Mouse (Mus musculus) lung, postnatal 0 days (tissue): ENCODE measurements around the gene Acaa1a. TPM values are rescaled to one million over a fixed set of nuclear protein-coding genes. Genes with fewer than 3 reads are reported as not detected.

Experiments
- ATAC-seq: fragments of 200-750 bp; cut with Nextera tagmentation; 2 replicates; pipeline ENCODE4 v1.8.0; 2017; ENCODE audit warnings: moderate library complexity
- DNase-seq: peaks from one replicate; pipeline ENCODE4 v3.0.0-alpha.2; 2016; ENCODE audit warnings: low spot score
- H3K27ac ChIP-seq: fragments of 300-500 bp; sonication (generic); 2 replicates; pipeline ENCODE4 v1.5.1; 2014; ENCODE audit warnings: antibody characterized with exemption, mild to moderate bottlenecking, low read length, mixed read lengths
- H3K27me3 ChIP-seq: fragments of 300-500 bp; sonication (generic); replicated peaks from 2 replicates; pipeline ENCODE4 v1.6.1; 2014; ENCODE audit warnings: low read length, mixed read lengths; ENCODE audit not compliant: insufficient read depth
- H3K36me3 ChIP-seq: fragments of 300-500 bp; sonication (generic); 2 replicates; pipeline ENCODE4 v1.6.1; 2014; ENCODE audit warnings: low read length, mixed read lengths; ENCODE audit not compliant: insufficient read depth
- H3K4me1 ChIP-seq: fragments of 300-500 bp; sonication (generic); 2 replicates; pipeline ENCODE4 v1.6.1; 2014; ENCODE audit warnings: antibody characterized with exemption, low read depth, low read length, mixed read lengths; ENCODE audit not compliant: insufficient read depth
- H3K4me2 ChIP-seq: fragments of 300-500 bp; sonication (generic); replicated peaks from 2 replicates; pipeline ENCODE4 v1.6.1; 2014; ENCODE audit warnings: low read depth, mild to moderate bottlenecking, low read length, moderate library complexity, mixed read lengths
- H3K4me3 ChIP-seq: fragments of 300-500 bp; sonication (generic); 2 replicates; pipeline ENCODE4 v1.5.1; 2014; ENCODE audit warnings: low read depth, low read length
- H3K9ac ChIP-seq: fragments of 300-500 bp; sonication (generic); replicated peaks from 2 replicates; pipeline ENCODE4 v1.6.1; 2014; ENCODE audit warnings: low read depth, mild to moderate bottlenecking
- H3K9me3 ChIP-seq: fragments of 300-500 bp; sonication (generic); 2 replicates; pipeline ENCODE4 v1.6.1; 2016; ENCODE audit warnings: low read length, mixed read lengths
- CTCF ChIP-seq: IDR thresholded peaks from 2 replicates; pipeline ENCODE4 v1.5.1; 2016; ENCODE audit warnings: antibody characterized with exemption, mild to moderate bottlenecking
- EP300 ChIP-seq: IDR thresholded peaks from 2 replicates; pipeline ENCODE4 v1.6.1; 2016; ENCODE audit warnings: antibody characterized with exemption, mild to moderate bottlenecking, control low read depth
- WGBS: fragments of 180-500 bp; shearing (Covaris S2); extraction: QIAGEN DNeasy Blood & Tissue Kit; methylation state at CpG from one replicate; pipeline ENCODE4 v1.1.7; 2014; 5-methylcytosine and 5-hydroxymethylcytosine counted together
- polyA plus RNA-seq: library from polyadenylated mRNA; unstranded; fragments of >200 nt; fragmentation: Nextera tagmentation; extraction: Ambion mirVana; gene quantifications from 2 replicates; pipeline ENCODE4 v1.2.1, GENCODE M21; 2015

Gene Acaa1a
- polyA plus RNA-seq, 1 experiment from 2014 or later: 114 TPM

- 60% methylated on average over 4 of the region's 4 CpGs for WGBS
- no peak for TF ChIP-seq CTCF
- TF ChIP-seq EP300: no peak
- no peaks in the 10 kb centered on the region for H3K36me3 ChIP-seq
- no peaks in the 10 kb centered on the region for H3K9me3 ChIP-seq
- H3K4me1 ChIP-seq: no peaks in the 10 kb centered on the region
- H3K27me3 ChIP-seq: no peaks in the 10 kb centered on the region
- DNase-seq (no peak), ATAC-seq (no peak)
- no peak overlapping the region for H3K9ac ChIP-seq
- no peak overlapping the region for H3K27ac ChIP-seq
- no peak overlapping the region for H3K4me2 ChIP-seq
- H3K4me3 ChIP-seq: no peak overlapping the region
Measured at GRCm38 (mm10) chr9:119371251-119371650, 31.8 kb downstream of the Acaa1a start.

GRCm38 (mm10) chr9:119375008-119375407 lies 35.5 kb downstream of the Acaa1a start:
- Histone ChIP-seq H3K27ac (no peak overlapping the region), H3K9me3 (no peaks in the 10 kb centered on the region), H3K4me2 (no peak overlapping the region), H3K9ac (no peak overlapping the region), H3K36me3 (no peaks in the 10 kb centered on the region), H3K4me1 (no peaks in the 10 kb centered on the region), H3K4me3 (no peak overlapping the region), H3K27me3 (no peaks in the 10 kb centered on the region)
- ATAC-seq (no peak), DNase-seq (no peak)
- TF ChIP-seq EP300: no peak
- no peak for TF ChIP-seq CTCF
- 71% methylated on average over 3 of the region's 3 CpGs for WGBS

DNA sequence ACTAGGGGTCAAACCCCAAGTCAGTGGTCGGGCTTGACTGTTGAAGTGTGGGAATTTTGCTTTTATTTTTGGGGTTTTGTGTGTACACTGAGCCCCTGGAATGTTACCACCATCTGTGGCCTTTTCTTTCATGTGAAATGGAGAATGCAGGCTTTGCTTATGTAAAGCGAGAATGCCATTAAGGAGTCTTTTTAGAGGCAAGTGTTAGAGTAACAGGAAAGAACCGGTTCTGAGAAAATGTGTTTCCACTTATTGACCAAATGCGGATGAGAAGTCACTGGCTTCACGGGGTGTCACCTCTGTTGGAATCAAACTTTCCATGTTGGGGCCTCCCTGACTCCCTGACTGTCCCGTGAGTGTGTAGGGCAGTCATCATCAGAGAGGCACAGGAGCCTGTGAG lies 36.1 kb downstream of the Acaa1a start:
- no peak overlapping the region for H3K9ac ChIP-seq
- no peak overlapping the region for H3K4me3 ChIP-seq
- no peak overlapping the region for H3K4me2 ChIP-seq
- 63% methylated on average over 6 of the region's 6 CpGs for WGBS
- H3K36me3 ChIP-seq: no peaks in the 10 kb centered on the region
- no peaks in the 10 kb centered on the region for H3K4me1 ChIP-seq
- no peaks in the 10 kb centered on the region for H3K9me3 ChIP-seq
- no peaks in the 10 kb centered on the region for H3K27me3 ChIP-seq
- DNase-seq (no peak), ATAC-seq (no peak)
- no peak overlapping the region for H3K27ac ChIP-seq
- TF ChIP-seq CTCF (no peak), EP300 (no peak)

- DNase-seq: no peak
- TF ChIP-seq EP300 (no peak), CTCF (no peak)
- ATAC-seq: no peak
- Histone ChIP-seq H3K36me3 (no peaks in the 10 kb centered on the region), H3K4me2 (no peak overlapping the region), H3K27me3 (no peaks in the 10 kb centered on the region), H3K27ac (no peak overlapping the region), H3K9ac (no peak overlapping the region), H3K4me3 (no peak overlapping the region), H3K9me3 (no peaks in the 10 kb centered on the region), H3K4me1 (no peaks in the 10 kb centered on the region)
- WGBS: 87% methylated on average over 4 of the region's 4 CpGs
Measured at GRCm38 (mm10) chr9:119378231-119378630, 38.8 kb downstream of the Acaa1a start.

DNA sequence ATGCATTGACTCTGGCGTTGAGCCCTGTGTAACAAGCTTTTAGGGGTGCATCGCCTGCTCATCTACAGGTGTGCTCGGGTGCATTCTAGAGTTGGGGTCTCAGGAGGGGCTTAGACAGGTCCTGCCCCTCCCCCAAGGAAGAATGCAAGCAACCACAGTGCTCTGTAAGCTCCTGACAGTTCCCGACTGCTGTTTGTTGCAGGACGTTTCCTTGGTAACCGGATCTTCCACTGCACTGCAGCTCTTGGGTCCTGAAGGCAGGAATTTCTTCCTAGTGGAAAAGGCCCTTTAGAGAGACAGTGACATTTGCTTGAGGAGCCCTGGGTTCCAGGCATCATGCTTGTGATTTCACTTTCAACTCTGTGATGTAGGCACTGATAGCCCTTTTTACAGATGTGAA lies 43.1 kb downstream of the Acaa1a start:
- H3K4me2 ChIP-seq: no peak overlapping the region

DNA sequence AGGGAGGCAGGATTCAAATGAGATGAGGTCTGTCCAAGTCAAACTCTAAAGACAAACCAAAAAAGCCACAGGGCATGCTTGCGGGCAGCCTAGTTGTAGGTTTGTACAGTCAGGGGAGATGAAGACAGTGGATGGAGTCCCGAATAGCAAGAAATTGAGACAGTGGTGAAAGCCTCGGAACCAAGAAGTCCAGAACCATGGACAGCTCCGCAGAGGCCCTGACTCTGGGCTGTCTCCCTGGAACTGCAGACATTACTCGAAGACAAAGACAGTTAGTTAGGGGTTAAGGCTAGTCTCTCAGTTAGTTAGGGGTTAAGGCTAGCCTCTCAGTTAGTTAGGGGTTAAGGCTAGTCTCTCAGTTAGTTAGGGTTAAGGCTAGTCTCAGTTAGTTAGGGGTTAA lies 49.5 kb downstream of the Acaa1a start:
- no peaks in the 10 kb centered on the region for H3K9me3 ChIP-seq
- no peak overlapping the region for H3K4me3 ChIP-seq
- H3K4me1 ChIP-seq: no peaks in the 10 kb centered on the region
- H3K27me3 ChIP-seq: no peaks in the 10 kb centered on the region
- H3K4me2 ChIP-seq: no peak overlapping the region
- no peak overlapping the region for H3K9ac ChIP-seq
- ATAC-seq (no peak), DNase-seq (peak; percentile 13)
- H3K27ac ChIP-seq: no peak overlapping the region
- H3K36me3 ChIP-seq: no peaks in the 10 kb centered on the region
- WGBS: 42% methylated on average over 5 of the region's 5 CpGs
- TF ChIP-seq CTCF (no peak), EP300 (no peak)

More for the DNA sequence above, 43.1 kb downstream of the Acaa1a start:
- H3K27me3 ChIP-seq: no peaks in the 10 kb centered on the region
- DNase-seq (no peak), ATAC-seq (no peak)
- H3K36me3 ChIP-seq: no peaks in the 10 kb centered on the region
- TF ChIP-seq EP300 (no peak), CTCF (no peak)
- no peak overlapping the region for H3K27ac ChIP-seq
- 63% methylated on average over 6 of the region's 6 CpGs for WGBS
- H3K4me3 ChIP-seq: no peak overlapping the region
- no peaks in the 10 kb centered on the region for H3K9me3 ChIP-seq
- H3K9ac ChIP-seq: no peak overlapping the region
- no peaks in the 10 kb centered on the region for H3K4me1 ChIP-seq

DNA sequence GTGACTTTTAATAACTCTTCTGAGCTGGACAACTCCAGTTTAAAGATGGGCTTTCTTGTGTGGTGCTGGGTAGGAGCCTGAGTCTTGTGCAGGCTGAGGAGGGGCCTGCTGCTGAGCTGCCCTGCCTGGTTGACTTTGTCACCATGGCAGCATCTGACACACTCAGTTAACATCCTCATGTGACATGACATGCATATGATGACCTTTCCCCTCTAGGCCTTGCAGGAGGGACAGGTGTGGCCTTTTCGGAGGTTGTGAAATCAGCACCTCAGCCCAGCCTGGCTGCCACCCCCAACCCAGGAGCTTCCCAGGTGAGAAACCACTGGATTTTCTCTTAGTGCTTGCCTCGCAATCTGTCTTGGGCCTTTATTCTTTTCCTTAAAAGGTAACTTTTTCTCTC lies 50.7 kb downstream of the Acaa1a start:
- no peaks in the 10 kb centered on the region for H3K27me3 ChIP-seq
- no peak for ATAC-seq
- H3K4me1 ChIP-seq: no peaks in the 10 kb centered on the region
- DNase-seq: no peak
- TF ChIP-seq EP300 (no peak), CTCF (no peak)
- H3K36me3 ChIP-seq: no peaks in the 10 kb centered on the region
- no peak overlapping the region for H3K27ac ChIP-seq
- H3K9me3 ChIP-seq: no peaks in the 10 kb centered on the region
- WGBS: 95% methylated on average over 2 of the region's 2 CpGs
- H3K4me2 ChIP-seq: no peak overlapping the region
- no peak overlapping the region for H3K4me3 ChIP-seq
- H3K9ac ChIP-seq: no peak overlapping the region
